Mouse (Mus musculus) spleen, postnatal 36 days (tissue): ENCODE measurements around the gene Spata33.
A peak's percentile ranks its signal among the peaks of the same experiment; 100 is the strongest.
"Not testable (repeated sequence)": the region's sequence is repeated elsewhere in the genome, so short reads cannot be mapped to it uniquely, and the experiment has no call there.

Experiments
- DNase-seq, 2 experiments: peaks; one replicate each; pipeline ENCODE4 v3.0.0; 2022; ENCODE audit warnings: low spot score in 2 of 2, mixed read lengths in 1 of 2

Spata33 gene

GRCm38 (mm10) chr8:123212321-123213117 lies at the start of gene Spata33, which contains the start of gene Chmp1a:
Spata33 (plus strand) TSS chr8:123212832.
Chmp1a (minus strand) TSS chr8:123212763.
- peak; percentile 82 to 87 for DNase-seq

DNA sequence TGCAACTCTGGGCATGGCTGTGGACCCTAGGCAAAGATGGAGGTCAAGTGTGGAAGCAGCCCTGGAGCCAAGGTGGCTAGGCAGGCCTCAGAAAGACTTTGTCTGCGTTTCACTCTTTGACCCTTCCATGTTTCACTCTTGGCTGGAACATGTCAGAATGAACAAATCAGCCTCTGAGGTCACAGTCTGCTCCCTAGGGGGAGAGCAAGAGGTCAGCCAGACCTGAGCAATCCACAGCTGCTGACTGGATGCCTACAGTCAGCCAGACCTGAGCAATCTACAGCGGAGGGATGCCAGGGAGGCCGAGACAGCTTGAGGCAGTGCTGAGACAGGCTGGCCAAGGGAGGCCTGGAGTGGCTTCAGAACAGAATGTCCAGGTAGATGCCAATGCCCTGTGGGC lies 31.2 kb upstream of the Spata33 start:
- no peak for DNase-seq

DNA sequence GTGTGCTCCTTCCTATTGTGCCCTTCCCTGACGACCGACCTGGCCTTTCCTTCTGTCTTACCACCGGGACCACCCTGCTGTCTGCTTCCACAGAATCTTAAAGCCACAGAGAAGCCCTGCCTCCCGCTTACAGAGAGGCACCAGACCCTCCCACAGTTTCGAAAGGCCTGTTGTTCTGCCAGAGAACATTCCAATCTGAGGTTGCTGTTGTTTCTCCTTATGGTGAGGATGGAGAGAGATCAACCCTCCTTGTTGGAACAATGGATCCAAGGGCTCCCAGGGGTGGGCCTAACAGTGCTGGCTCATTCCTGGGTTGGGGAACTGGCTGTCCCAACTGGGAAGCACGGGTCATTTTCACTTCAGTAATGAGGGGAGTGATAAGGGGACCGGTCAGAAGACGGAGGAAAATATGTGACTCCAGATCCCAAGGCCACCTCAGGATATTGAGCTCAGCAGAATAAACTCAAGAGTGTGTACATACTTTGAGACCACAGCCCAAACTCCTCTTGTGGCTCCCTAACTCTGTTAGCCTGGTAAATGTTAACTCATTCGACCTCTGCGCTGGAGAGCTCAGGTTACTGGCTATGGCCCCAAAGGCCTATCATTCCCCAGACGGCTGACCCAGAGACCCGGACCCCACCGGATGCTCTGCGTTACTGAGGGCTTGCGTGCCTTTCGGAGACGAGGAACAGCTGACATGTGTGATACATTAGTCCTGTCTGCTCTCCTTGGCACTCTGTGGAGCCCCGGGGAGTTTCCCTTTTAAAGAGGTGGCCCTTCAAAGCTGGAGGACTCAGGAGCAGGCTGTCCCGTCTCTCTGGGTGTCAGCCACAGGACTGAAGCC lies 26.8 kb upstream of the Spata33 start, which contains the start of gene Dpep1:
TSS of gene Dpep1 (plus strand) at position 677 of the 844 bp plus-strand sequence.
- no peak for DNase-seq

- no peak for DNase-seq
Measured at GRCm38 (mm10) chr8:123188006-123188405, 24.6 kb upstream of the Spata33 start.

- DNase-seq: no peak
Measured at GRCm38 (mm10) chr8:123188841-123189240, 23.8 kb upstream of the Spata33 start.

GRCm38 (mm10) chr8:123190678-123191077 lies 22.0 kb upstream of the Spata33 start:
- peak; percentile 15 to 34 for DNase-seq

DNA sequence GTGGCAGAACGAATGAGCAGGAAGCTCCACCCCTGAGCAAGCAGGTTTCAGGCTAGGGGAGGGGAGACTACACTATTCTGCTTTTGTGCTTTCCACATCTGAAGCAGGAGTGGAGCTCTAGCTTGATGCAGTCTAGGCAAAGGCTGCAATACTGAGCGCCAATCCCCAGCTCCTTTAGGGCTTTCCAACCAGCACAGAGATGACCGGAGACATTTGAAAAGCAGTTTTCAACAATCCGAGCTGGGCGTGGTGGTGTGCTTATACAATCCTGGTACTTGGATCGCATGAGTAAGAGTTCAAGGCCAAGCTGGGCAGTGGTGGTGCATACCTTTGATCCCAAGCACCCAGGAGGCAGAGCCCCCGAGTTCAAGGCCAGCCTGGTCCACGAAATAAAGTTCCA lies 20.7 kb upstream of the Spata33 start:
- DNase-seq: no peak

- no peak for DNase-seq
Measured at GRCm38 (mm10) chr8:123193771-123194170, 18.9 kb upstream of the Spata33 start.

DNA sequence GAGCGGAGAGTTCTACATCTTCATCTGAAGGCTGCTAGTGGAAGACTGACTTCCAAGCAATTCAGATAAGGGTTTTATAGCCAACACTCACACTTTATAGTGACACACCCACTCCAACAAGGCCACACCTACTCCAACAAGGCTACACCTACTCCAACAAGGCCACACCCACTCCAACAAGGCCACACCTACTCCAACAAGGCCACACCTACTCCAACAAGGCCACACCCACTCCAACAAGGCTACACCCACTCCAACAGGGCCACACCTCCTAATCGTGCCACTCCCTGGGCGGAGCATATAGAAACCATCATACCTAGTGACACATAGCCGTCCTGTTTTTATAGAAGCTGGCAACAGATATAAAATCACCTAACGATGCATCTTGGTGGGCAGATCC lies 15.6 kb upstream of the Spata33 start:
- peak; percentile 31 to 60 for DNase-seq

DNA sequence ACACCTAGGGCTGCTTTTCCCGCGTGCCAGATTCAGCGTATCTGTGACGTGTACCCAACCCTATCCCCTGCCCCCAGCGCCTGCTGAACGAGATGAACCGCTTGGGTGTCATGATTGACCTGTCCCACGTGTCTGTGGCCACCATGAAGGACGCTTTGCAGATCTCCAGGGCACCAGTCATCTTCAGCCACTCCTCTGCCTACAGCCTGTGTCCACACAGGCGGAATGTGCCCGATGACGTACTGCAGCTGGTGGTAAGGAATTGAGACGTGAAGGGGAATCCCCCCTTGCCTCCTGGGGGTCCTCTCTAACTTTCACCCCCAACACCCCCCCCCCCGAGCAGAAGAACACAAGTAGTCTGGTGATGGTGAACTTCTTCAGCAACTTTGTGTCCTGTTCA lies 12.8 kb upstream of the Spata33 start:
- no peak for DNase-seq

GRCm38 (mm10) chr8:123202288-123202687 lies 10.3 kb upstream of the Spata33 start:
- DNase-seq: peak; percentile 25 to 37

DNA sequence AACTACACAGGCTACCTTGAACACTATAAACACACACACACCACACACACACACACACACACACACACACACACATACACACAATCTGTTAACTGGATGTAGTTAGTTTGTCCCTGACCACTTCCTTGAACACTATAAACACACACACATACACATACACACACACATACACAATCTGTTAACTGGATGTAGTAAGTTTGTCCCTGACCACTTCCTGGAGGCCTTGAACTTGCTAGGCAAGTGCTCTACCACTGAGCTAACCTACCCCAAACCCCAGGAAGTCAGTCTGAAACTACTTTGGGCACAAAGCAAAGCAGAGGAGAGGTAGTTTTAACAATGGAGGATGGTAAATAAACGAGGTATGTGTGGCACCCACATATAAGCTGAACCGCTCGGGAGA lies 9.1 kb upstream of the Spata33 start:
- no peak for DNase-seq

- no peak for DNase-seq
Measured at GRCm38 (mm10) chr8:123211876-123212275, 756 bp upstream of the Spata33 start.

- no peak for DNase-seq
Measured at GRCm38 (mm10) chr8:123213118-123213772, 613 bp downstream of the Spata33 start.

DNA sequence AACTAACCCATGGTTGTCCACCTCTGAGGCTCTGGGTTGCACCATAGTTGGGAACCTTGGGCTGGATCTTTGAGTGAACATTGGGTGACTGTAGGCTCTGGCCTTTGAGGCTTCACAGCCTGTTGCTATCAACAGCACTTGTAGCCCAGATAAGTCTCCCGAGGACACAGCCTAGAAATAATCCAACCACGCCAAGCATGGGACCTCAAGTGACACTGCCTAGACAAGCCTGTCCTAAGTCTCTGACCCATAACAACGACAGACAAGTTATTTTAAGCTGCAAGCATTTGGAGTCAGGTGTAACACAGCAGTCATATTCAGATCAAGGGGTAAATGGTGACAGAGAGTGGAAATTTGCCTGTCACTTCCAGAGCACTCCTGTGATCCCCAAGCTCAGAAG lies 2.8 kb downstream of the Spata33 start:
- DNase-seq: no peak

- no peak for DNase-seq
Measured at GRCm38 (mm10) chr8:123220917-123221316, 8.3 kb downstream of the Spata33 start.

DNA sequence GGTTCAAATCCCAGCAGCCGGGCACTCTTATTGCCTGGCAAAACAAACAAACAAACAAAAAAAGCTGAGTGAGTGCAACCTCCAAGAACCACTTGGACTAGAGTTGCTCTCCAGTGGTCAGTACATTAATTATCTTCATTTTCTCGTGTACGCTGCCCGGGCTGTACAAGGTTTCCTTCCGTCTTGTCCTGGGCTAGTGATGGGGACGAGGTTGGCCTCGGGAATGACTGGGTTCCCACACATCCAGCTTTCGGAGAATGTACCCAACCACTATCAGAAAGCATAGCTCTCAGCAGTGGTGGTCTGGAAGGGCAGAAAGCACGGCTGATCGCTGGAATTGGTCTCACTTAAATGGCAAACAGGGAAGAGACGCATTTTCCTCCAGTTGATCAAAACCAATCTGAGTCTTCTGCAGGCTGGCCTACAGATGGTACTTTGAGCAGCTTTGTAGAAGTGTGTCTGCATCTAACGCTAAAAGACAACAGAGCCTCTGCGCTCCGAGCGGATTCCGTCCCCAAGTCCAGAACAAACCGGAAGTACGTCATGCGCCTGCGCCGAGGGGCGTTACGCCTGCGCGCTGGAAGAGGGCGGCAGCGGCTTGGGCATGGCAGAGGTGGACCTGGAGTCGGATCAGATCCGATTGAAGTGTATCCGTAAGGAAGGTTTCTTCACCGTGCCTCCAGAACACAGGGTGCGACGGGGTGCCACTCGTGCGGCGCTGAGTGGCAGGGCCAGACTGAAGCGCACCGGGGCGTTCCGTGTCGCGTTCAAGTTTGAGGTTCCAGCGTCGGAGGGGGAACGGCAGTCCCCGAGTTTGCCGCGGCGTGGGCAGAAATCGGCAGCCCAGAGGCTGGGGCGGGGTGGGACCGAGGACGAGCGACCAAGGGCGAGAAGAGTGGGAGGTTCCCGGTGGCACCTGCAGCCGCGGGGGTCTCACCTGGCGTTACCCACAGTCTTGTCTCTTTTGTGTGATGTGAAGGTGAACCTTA lies 11.9 kb downstream of the Spata33 start, which contains the start of gene Cdk10:
TSS of gene Cdk10 (plus strand) at position 565 of the 989 bp plus-strand sequence.
- DNase-seq: peak; percentile 89 to 91

DNA sequence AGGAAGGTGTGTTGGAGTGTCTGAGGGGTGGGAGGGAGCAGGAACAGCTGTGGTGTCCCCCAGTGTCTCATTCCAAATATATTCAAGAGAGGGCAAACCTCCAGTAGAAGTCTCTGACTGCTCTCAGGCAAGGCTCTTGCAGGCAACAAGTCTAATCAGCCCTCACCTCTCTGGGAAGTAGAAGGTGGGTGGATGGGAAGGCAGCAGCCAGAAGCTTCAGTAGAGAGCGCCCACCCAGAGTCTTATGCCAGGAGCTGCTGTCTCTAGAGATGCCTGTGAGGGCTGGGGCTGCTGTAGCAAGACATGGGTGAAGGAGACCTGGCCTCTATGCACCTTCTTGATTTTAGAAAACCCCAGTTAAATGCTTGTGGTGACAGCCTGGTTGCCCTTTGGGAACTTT lies 15.8 kb downstream of the Spata33 start:
- DNase-seq: no peak

DNA sequence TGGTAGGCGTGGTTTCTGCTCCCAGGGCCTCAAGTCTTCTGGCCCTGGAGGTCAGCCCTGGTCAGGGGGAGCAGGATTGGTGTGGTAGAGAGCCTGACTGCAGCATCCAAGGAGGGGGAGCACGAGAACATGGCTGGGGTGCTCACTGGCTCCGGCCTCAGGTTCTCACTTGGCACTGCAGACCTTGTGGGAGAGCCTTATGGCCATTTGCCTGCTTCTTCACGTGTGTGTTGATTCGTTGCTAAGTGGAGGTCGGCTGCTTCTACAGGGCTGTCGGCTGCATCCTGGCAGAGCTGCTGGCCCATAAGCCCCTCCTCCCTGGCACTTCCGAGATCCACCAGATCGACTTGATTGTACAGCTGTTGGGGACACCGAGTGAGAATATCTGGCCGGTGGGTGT lies 17.7 kb downstream of the Spata33 start:
- DNase-seq: not testable (repeated sequence)

DNA sequence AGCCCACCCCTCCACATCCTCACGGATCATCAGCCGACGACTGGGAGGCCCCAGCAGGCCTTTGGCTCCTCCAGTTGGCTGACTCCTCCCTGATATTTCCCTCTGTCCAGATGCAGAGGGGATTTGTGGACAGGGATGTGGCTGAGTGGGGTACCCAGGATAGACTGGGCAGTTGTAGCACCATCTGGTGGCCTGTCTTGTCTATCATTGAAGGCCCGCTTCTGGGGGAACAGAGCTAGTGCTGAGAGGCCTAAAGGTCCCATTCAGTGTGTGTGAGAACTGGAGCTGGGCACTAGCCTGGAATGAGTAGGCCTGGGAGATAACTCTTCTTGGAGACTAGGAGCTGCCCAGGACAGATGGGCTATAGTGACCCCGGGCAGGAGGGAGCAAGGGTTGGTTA lies 19.1 kb downstream of the Spata33 start:
- DNase-seq: no peak

DNA sequence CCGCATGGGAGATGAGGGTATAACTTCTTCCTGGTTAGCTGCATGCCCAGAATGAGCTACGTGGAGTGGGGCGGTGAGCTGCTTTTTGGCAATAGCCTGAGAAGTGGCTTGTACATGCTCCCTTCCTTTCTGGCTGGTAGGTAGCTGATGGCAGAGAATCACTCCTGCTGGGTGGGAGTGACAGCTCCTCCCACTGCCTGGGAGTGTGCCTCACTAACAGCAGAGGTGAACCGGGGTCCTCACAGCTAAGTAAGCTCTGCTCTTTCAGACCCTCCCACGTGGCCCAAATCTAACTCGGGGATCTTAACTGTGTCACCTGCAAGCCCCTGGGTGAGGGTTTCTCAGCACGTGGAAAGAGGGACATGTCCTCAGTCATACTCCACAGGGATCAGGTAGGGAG lies 19.9 kb downstream of the Spata33 start:
- DNase-seq: no peak
